Mouse (Mus musculus) heart, postnatal 0 days (tissue): Measurements from ENCODE around the gene 4933403O08Rik.

Source experiments
- CTCF ChIP-seq: IDR thresholded peaks from 2 replicates; pipeline ENCODE4 v1.5.1; 2016; ENCODE audit warnings: antibody characterized with exemption, control low read depth, low read depth
- EP300 ChIP-seq: IDR thresholded peaks from 2 replicates; pipeline ENCODE4 v1.6.1; 2016; ENCODE audit warnings: antibody characterized with exemption, low read depth

- TF ChIP-seq CTCF (no peak), EP300 (no peak)
Measured at GRCm38 (mm10) chrX:112242916-112243315, 4.1 kb downstream of the 4933403O08Rik start.
